Mouse (Mus musculus): ENCODE data around the gene S100a16. TPM values are rescaled to one million over a fixed set of nuclear protein-coding genes. Genes with fewer than 3 reads are reported as not detected.

The S100a16 gene
- polyA plus RNA-seq, 3 experiments from 2014 or later = not detected

GRCm38 (mm10) chr3:90586906-90587305, 49.9 kb downstream of the S100a16 start:
- peak; percentile 85 for ATAC-seq

- ATAC-seq = peak; percentile 15
Measured at GRCm38 (mm10) chr3:90587361-90588101, 50.5 kb downstream of the S100a16 start.

- peak; percentile 62 for ATAC-seq
Measured at GRCm38 (mm10) chr3:90589390-90589789, 52.3 kb downstream of the S100a16 start.

- ATAC-seq = no peak
Measured at GRCm38 (mm10) chr3:90589947-90590346, 52.9 kb downstream of the S100a16 start, which contains the start of gene S100a2. Gene S100a2 (plus strand): TSS chr3:90590247.

Other genes starting within 250 kb of the S100a16 start
- 10 to 100 TPM; 14.9 to 34.0 (median 28.3) TPM for gene Gatad2b, start 244.1 kb upstream of the S100a16 start, polyA plus RNA-seq (2017; shearing (Covaris generic))
- under 1 TPM in 1 of 3 experiments, not detected in 2; 0.31 TPM for gene Slc27a3, start 147.3 kb upstream of the S100a16 start, polyA plus RNA-seq (2017; shearing (Covaris generic))
- gene Ints3, start 103.6 kb upstream of the S100a16 start, polyA plus RNA-seq (2017; shearing (Covaris generic)) = 10 to 100 TPM; 15.6 to 18.0 (median 17.6) TPM
- not detected for gene Npr1, start 71.4 kb upstream of the S100a16 start, polyA plus RNA-seq (2017; shearing (Covaris generic))
- 100 to 1,000 TPM; 107 to 118 (median 118) TPM for gene Ilf2, start 61.1 kb upstream of the S100a16 start, polyA plus RNA-seq (2017; shearing (Covaris generic))
- 10 to 100 TPM; 53.6 to 73.0 (median 71.1) TPM for gene Snapin, start 46.2 kb upstream of the S100a16 start, polyA plus RNA-seq (2017; shearing (Covaris generic))
- gene Chtop, start 27.8 kb upstream of the S100a16 start, polyA plus RNA-seq (2017; shearing (Covaris generic)) = 10 to 100 TPM; 49.4 to 62.9 (median 62.1) TPM
- gene S100a1, start 22.9 kb upstream of the S100a16 start, polyA plus RNA-seq (2017; shearing (Covaris generic)) = 1 to 10 TPM; 2.6 to 7.6 (median 5.1) TPM
- gene S100a13, start 22.8 kb upstream of the S100a16 start, polyA plus RNA-seq (2017; shearing (Covaris generic)) = 100 to 1,000 TPM; 188 to 341 (median 192) TPM
- under 1 TPM in 1 of 3 experiments, not detected in 2; 0.40 TPM for gene S100a14, start 10.4 kb upstream of the S100a16 start, polyA plus RNA-seq (2017; shearing (Covaris generic))
- gene S100a3, start 23.3 kb downstream of the S100a16 start, polyA plus RNA-seq (2017; shearing (Covaris generic)) = 1 to 10 TPM; 1.4 to 4.9 (median 2.4) TPM
- 1 to 10 TPM in 1 of 3 experiments, not detected in 2; 2.6 TPM for gene S100a2, start 53.0 kb downstream of the S100a16 start, polyA plus RNA-seq (2017; shearing (Covaris generic))
- gene Gm42674, start 64.7 kb downstream of the S100a16 start, polyA plus RNA-seq (2017; shearing (Covaris generic)) = not detected
- gene S100a4, start 66.5 kb downstream of the S100a16 start, polyA plus RNA-seq (2017; shearing (Covaris generic)) = 100 to 1,000 TPM in 1 of 3 experiments, 10 to 100 TPM in 2; 65.2 to 589 (median 72.0) TPM
- gene S100a5, start 71.3 kb downstream of the S100a16 start, polyA plus RNA-seq (2017; shearing (Covaris generic)) = not detected
- gene S100a6, start 75.6 kb downstream of the S100a16 start, polyA plus RNA-seq (2017; shearing (Covaris generic)) = 1,000 to 10,000 TPM in 1 of 3 experiments, 100 to 1,000 TPM in 2; 212 to 1,342 (median 247) TPM
- gene S100a7a, start 116.8 kb downstream of the S100a16 start, polyA plus RNA-seq (2017; shearing (Covaris generic)) = not detected
- 1 to 10 TPM in 1 of 3 experiments, not detected in 2; 7.4 TPM for gene S100a8, start 131.7 kb downstream of the S100a16 start, polyA plus RNA-seq (2017; shearing (Covaris generic))
- gene S100a9, start 158.5 kb downstream of the S100a16 start, polyA plus RNA-seq (2017; shearing (Covaris generic)) = 1 to 10 TPM in 1 of 3 experiments, under 1 TPM in 1, not detected in 1; 0.70 to 3.0 TPM
- gene Pglyrp4, start 189.7 kb downstream of the S100a16 start, polyA plus RNA-seq (2017; shearing (Covaris generic)) = not detected
- not detected for gene Gm5849, start 240.6 kb downstream of the S100a16 start, polyA plus RNA-seq (2017; shearing (Covaris generic))